Mouse (Mus musculus): ENCODE data around the gene N4bp2. TPM values are rescaled to one million over a fixed set of nuclear protein-coding genes. Genes with fewer than 3 reads are reported as not detected.

Gene N4bp2
- polyA plus RNA-seq, 2 experiments = 6.5 to 12.2 TPM

DNA sequence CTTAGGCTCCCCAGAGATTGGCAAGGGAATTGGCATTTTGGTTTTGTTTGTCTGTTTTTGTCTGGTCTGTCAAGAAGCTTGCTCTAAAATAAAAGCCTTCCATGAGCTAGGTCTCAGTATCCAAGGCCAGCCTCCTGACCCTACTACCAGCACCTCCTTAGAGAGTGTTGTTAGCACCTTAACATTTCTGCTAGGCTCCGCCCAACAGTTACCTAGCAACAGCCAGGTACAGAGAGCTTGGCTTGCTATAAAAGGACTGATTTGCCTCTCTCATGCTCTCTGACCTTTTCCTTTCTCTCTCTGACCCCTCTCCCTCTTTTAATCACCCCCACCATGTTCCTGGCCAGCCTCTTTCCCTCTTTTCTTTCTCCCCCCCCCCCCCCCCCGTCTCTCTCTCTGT lies 14.9 kb upstream of the N4bp2 start:
- WGBS (ENCODE audit: insufficient replicate concordance) = 55% methylated on average over 2 of the region's 2 CpGs
- H3K4me2 ChIP-seq (ENCODE audit: low read depth) = no peak overlapping the region
- no peaks in the 10 kb centered on the region for H3K36me3 ChIP-seq (replicated peaks; ENCODE audit: control insufficient read depth, insufficient read depth, low read depth)
- H3K4me3 ChIP-seq (ENCODE audit: insufficient read depth in 1 of 2, low read depth in 2 of 2, low read length in 2 of 2) = no peak overlapping the region
- peaks cover 0 to 10% of the 10 kb centered on the region in 2 experiments; a peak in 1 of 4 replicates for H3K4me1 ChIP-seq (replicated peaks; ENCODE audit: control insufficient read depth in 2 of 2, insufficient read depth in 2 of 2, low read length in 1 of 2)
- TF ChIP-seq EP300 (IDR thresholded peaks at IDR 0.05; ENCODE audit: low read depth) = no peak
- no peaks in the 10 kb centered on the region for H3K27me3 ChIP-seq (ENCODE audit: control insufficient read depth, insufficient read depth, low read length)
- no peak overlapping the region for H3K9ac ChIP-seq (replicated peaks)
- DNase-seq (ENCODE audit: low read depth in 3 of 3, low spot score in 3 of 3) = no peak
- no peak overlapping the region for H3K27ac ChIP-seq
- ATAC-seq (ENCODE audit: insufficient read depth) = no peak
- H3K9me3 ChIP-seq (ENCODE audit: control insufficient read depth, low read length) = no peaks in the 10 kb centered on the region

DNA sequence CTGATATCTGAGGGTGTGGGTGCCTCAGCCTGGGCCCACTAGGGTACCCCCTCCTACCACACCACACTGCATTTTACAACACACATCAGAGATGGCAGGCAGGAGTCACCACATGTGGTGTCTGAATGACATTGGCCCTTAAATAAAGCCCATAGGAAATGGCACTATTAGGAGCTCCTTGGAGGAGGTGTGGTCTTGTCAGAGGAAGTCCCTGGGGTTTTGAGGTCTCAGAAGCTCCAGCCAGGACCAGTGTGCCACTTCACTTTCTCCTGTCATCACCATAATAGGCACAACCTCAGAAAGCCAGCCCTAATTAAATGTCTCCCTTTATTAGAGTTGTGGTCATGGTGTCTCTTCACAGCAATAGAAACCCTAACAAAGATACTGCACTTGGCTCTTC lies 14.4 kb upstream of the N4bp2 start:
- H3K36me3 ChIP-seq (replicated peaks; ENCODE audit: control insufficient read depth, insufficient read depth, low read depth) = no peaks in the 10 kb centered on the region
- H3K9ac ChIP-seq (replicated peaks) = no peak overlapping the region
- no peak overlapping the region for H3K27ac ChIP-seq
- peaks cover 0 to 10% of the 10 kb centered on the region in 2 experiments; a peak in 1 of 4 replicates for H3K4me1 ChIP-seq (replicated peaks; ENCODE audit: control insufficient read depth in 2 of 2, insufficient read depth in 2 of 2, low read length in 1 of 2)
- no peaks in the 10 kb centered on the region for H3K27me3 ChIP-seq (ENCODE audit: control insufficient read depth, insufficient read depth, low read length)
- no peak overlapping the region for H3K4me3 ChIP-seq (ENCODE audit: insufficient read depth in 1 of 2, low read depth in 2 of 2, low read length in 2 of 2)
- ATAC-seq (ENCODE audit: insufficient read depth) (no peak), DNase-seq (ENCODE audit: low read depth in 3 of 3, low spot score in 3 of 3) (no peak)
- no peaks in the 10 kb centered on the region for H3K9me3 ChIP-seq (ENCODE audit: control insufficient read depth, low read length)
- H3K4me2 ChIP-seq (ENCODE audit: low read depth) = no peak overlapping the region
- TF ChIP-seq EP300 (IDR thresholded peaks at IDR 0.05; ENCODE audit: low read depth) (no peak), CTCF (IDR thresholded peaks at IDR 0.05; ENCODE audit: low read depth) (no peak)

DNA sequence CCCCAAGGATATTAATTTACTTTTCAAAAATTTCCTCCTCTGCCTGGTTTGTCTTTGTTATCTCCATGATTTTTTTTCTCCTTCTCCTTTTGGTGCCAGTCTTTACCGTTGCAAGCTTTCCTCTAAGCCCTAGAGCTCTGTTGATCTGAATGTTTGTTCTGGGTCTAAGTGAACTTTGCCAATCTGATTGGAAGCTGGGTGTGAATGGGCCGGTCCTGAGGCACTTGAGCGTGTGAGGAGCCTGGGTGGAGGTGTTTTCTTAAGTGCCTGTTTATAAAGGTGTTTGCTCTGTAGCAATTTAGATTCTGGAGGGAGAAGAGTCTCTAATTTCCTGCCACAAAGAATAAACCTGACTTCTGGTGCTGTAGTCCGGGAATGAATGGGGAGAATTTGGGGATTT lies 11.3 kb upstream of the N4bp2 start:
- Histone ChIP-seq H3K9me3 (ENCODE audit: control insufficient read depth, low read length) (no peaks in the 10 kb centered on the region), H3K36me3 (replicated peaks; ENCODE audit: control insufficient read depth, insufficient read depth, low read depth) (no peaks in the 10 kb centered on the region), H3K4me2 (ENCODE audit: low read depth) (no peak overlapping the region), H3K27me3 (ENCODE audit: control insufficient read depth, insufficient read depth, low read length) (no peaks in the 10 kb centered on the region), H3K9ac (replicated peaks) (no peak overlapping the region), H3K4me1 (replicated peaks; ENCODE audit: control insufficient read depth in 2 of 2, insufficient read depth in 2 of 2, low read length in 1 of 2) (peaks cover 0 to 10% of the 10 kb centered on the region in 2 experiments; a peak in 1 of 4 replicates), H3K27ac (no peak overlapping the region), H3K4me3 (ENCODE audit: insufficient read depth in 1 of 2, low read depth in 2 of 2, low read length in 2 of 2) (no peak overlapping the region)
- no peak for ATAC-seq (ENCODE audit: insufficient read depth)
- TF ChIP-seq EP300 (IDR thresholded peaks at IDR 0.05; ENCODE audit: low read depth) (no peak), CTCF (IDR thresholded peaks at IDR 0.05; ENCODE audit: low read depth) (no peak)
- 24% methylated on average over 4 of the region's 4 CpGs for WGBS (ENCODE audit: insufficient replicate concordance)
- DNase-seq (ENCODE audit: low read depth in 3 of 3, low spot score in 3 of 3) = no peak

DNA sequence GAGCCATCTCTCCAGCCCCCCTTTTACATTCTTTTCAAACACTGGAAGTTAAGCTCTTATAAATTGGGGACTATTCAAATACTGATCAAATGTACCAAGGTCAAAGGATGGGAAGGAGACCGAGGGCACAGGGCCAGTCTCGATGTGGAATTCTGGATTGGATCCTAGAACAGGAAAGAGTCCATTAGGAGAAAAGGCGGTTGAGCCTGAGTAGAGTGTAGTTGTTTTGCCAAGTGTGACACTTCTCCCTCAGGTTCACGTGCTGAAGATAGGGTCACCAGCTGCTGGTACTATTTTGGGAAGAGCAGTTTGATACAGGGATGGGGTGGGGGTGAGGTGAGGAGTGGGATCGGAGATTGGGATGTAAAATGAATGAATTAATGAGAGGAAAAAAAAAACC lies 7.5 kb upstream of the N4bp2 start:
- DNase-seq (ENCODE audit: low read depth in 3 of 3, low spot score in 3 of 3) (no peak), ATAC-seq (ENCODE audit: insufficient read depth) (no peak)
- H3K4me2 ChIP-seq (ENCODE audit: low read depth) = no peak overlapping the region
- no peak overlapping the region for H3K27ac ChIP-seq
- 75% methylated on average over 5 of the region's 5 CpGs for WGBS (ENCODE audit: insufficient replicate concordance)
- TF ChIP-seq EP300 (IDR thresholded peaks at IDR 0.05; ENCODE audit: low read depth) = no peak
- no peak for TF ChIP-seq CTCF (IDR thresholded peaks at IDR 0.05; ENCODE audit: low read depth)
- H3K4me3 ChIP-seq (ENCODE audit: insufficient read depth in 1 of 2, low read depth in 2 of 2, low read length in 2 of 2) = no peak overlapping the region
- no peaks in the 10 kb centered on the region for H3K27me3 ChIP-seq (ENCODE audit: control insufficient read depth, insufficient read depth, low read length)
- H3K4me1 ChIP-seq (replicated peaks; ENCODE audit: control insufficient read depth in 2 of 2, insufficient read depth in 2 of 2, low read length in 1 of 2) = peaks cover 5 to 10% of the 10 kb centered on the region in 2 experiments
- no peaks in the 10 kb centered on the region; the same call in 1 of the 2 replicates for H3K36me3 ChIP-seq (replicated peaks; ENCODE audit: control insufficient read depth, insufficient read depth, low read depth)
- H3K9ac ChIP-seq (replicated peaks) = no peak overlapping the region
- H3K9me3 ChIP-seq (ENCODE audit: control insufficient read depth, low read length) = no peaks in the 10 kb centered on the region

DNA sequence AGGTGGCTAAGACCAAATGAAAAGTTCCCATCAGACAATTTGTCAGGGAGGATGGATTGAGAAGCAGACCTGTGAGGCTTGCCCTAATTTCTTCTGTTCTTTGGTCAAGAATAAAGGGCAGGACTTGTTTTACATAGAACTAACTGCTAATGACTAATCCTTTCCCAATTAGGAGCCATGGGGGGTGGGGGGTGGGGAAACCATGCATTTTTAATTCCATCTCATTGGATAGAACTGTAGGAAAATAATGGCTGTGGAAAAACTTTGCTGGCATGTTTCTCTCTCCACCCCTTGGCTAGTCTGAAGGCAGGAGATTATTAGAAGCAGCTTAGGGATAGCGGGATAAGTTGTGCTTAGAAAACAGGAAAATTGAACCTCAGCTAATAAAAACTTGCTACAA lies 6.2 kb upstream of the N4bp2 start:
- H3K9me3 ChIP-seq (ENCODE audit: control insufficient read depth, low read length) = no peaks in the 10 kb centered on the region
- H3K27me3 ChIP-seq (ENCODE audit: control insufficient read depth, insufficient read depth, low read length) = no peaks in the 10 kb centered on the region
- H3K4me1 ChIP-seq (replicated peaks; ENCODE audit: control insufficient read depth in 2 of 2, insufficient read depth in 2 of 2, low read length in 1 of 2) = peaks cover 14 to 17% of the 10 kb centered on the region in 2 experiments
- no peak overlapping the region for H3K27ac ChIP-seq
- no peaks in the 10 kb centered on the region; the same call in 1 of the 2 replicates for H3K36me3 ChIP-seq (replicated peaks; ENCODE audit: control insufficient read depth, insufficient read depth, low read depth)
- 85% methylated on average over 1 of the region's 1 CpGs for WGBS (ENCODE audit: insufficient replicate concordance)
- H3K9ac ChIP-seq (replicated peaks) = no peak overlapping the region
- DNase-seq (ENCODE audit: low read depth in 3 of 3, low spot score in 3 of 3) (no peak), ATAC-seq (ENCODE audit: insufficient read depth) (no peak)
- no peak overlapping the region for H3K4me2 ChIP-seq (ENCODE audit: low read depth)
- TF ChIP-seq EP300 (IDR thresholded peaks at IDR 0.05; ENCODE audit: low read depth) (no peak), CTCF (IDR thresholded peaks at IDR 0.05; ENCODE audit: low read depth) (no peak)
- H3K4me3 ChIP-seq (ENCODE audit: insufficient read depth in 1 of 2, low read depth in 2 of 2, low read length in 2 of 2) = no peak overlapping the region
